Mouse (Mus musculus) cerebellum, postnatal 4 days (tissue): ENCODE results near the gene Sds.
"Not testable (repeated sequence)": the region's sequence is repeated elsewhere in the genome, so short reads cannot be mapped to it uniquely, and the experiment has no call there.

ENCODE experiments used
- DNase-seq, 2 experiments: peaks; one replicate each; pipeline ENCODE4 v3.0.0; 2022; ENCODE audit warnings: low spot score in 2 of 2, mixed read lengths in 1 of 2

The Sds gene

GRCm38 (mm10) chr5:120487844-120488243 lies 11.5 kb downstream of the Sds start:
- DNase-seq: no peak

- peak in 1 of 2 experiments; percentile 46 for DNase-seq
Measured at GRCm38 (mm10) chr5:120490679-120491192, 14.4 kb downstream of the Sds start.

GRCm38 (mm10) chr5:120492437-120492836 lies 16.1 kb downstream of the Sds start:
- DNase-seq: peak in 1 of 2 experiments; percentile 56

GRCm38 (mm10) chr5:120493440-120493839 lies 17.1 kb downstream of the Sds start:
- DNase-seq: no peak

GRCm38 (mm10) chr5:120493873-120494395 lies 17.6 kb downstream of the Sds start:
- peak in 1 of 2 experiments; percentile 36 for DNase-seq

- no peak for DNase-seq
Measured at GRCm38 (mm10) chr5:120495064-120495702, 18.9 kb downstream of the Sds start.

GRCm38 (mm10) chr5:120495703-120496226 lies 19.4 kb downstream of the Sds start:
- DNase-seq: no peak

- DNase-seq: no peak
Measured at GRCm38 (mm10) chr5:120497071-120497470, 20.7 kb downstream of the Sds start.

- DNase-seq: no peak
Measured at GRCm38 (mm10) chr5:120499202-120499601, 22.9 kb downstream of the Sds start.

GRCm38 (mm10) chr5:120500609-120501008 lies 24.3 kb downstream of the Sds start:
- not testable (repeated sequence) for DNase-seq

GRCm38 (mm10) chr5:120502147-120502621 lies 25.9 kb downstream of the Sds start:
- DNase-seq: peak in 1 of 2 experiments; percentile 22

- DNase-seq: no peak
Measured at GRCm38 (mm10) chr5:120502675-120503143, 26.4 kb downstream of the Sds start.

GRCm38 (mm10) chr5:120503144-120503795 lies 26.9 kb downstream of the Sds start, which contains the start of gene Plbd2:
TSS of gene Plbd2 (minus strand) at chr5:120503625.
- DNase-seq: peak; percentile 78 to 94

- DNase-seq: peak in 1 of 2 experiments; percentile 68
Measured at GRCm38 (mm10) chr5:120505368-120505767, 29.0 kb downstream of the Sds start.

GRCm38 (mm10) chr5:120505781-120506180 lies 29.5 kb downstream of the Sds start:
- no peak for DNase-seq

- no peak for DNase-seq
Measured at GRCm38 (mm10) chr5:120506490-120506889, 30.2 kb downstream of the Sds start.

- no peak for DNase-seq
Measured at GRCm38 (mm10) chr5:120507311-120507710, 31.0 kb downstream of the Sds start.

GRCm38 (mm10) chr5:120510982-120511642 lies 34.8 kb downstream of the Sds start, which contains the start of gene Slc8b1:
TSS of gene Slc8b1 (plus strand) at chr5:120511168.
- DNase-seq: peak; percentile 66 to 87

- no peak for DNase-seq
Measured at GRCm38 (mm10) chr5:120511643-120512220, 35.4 kb downstream of the Sds start.

GRCm38 (mm10) chr5:120512911-120513555 lies 36.7 kb downstream of the Sds start:
- no peak for DNase-seq
